Mouse (Mus musculus) kidney, embryonic 15.5 days (tissue): ENCODE measurements around the gene Efr3b. TPM values are rescaled to one million over a fixed set of nuclear protein-coding genes. Genes with fewer than 3 reads are reported as not detected.
A peak's percentile ranks its signal among the peaks of the same experiment; 100 is the strongest.

ENCODE experiments used
- ATAC-seq: fragments of 200-750 bp; cut with Nextera tagmentation; replicated peaks from 2 replicates; pipeline ENCODE4 v1.8.0; 2017; ENCODE audit warnings: moderate TSS enrichment; ENCODE audit not compliant: low FRiP score
- H3K27ac ChIP-seq: fragments of 300-500 bp; sonication (generic); 2 replicates; pipeline ENCODE4 v1.5.1; 2015; ENCODE audit warnings: mild to moderate bottlenecking, inconsistent platforms
- H3K27me3 ChIP-seq: fragments of 300-500 bp; sonication (generic); 2 replicates; pipeline ENCODE4 v1.6.1; 2015; ENCODE audit warnings: inconsistent platforms
- H3K36me3 ChIP-seq: fragments of 300-500 bp; sonication (generic); 2 replicates; pipeline ENCODE4 v1.6.1; 2015; ENCODE audit warnings: inconsistent platforms
- H3K4me1 ChIP-seq: fragments of 300-500 bp; sonication (generic); 2 replicates; pipeline ENCODE4 v1.6.1; 2015; ENCODE audit warnings: inconsistent platforms
- H3K4me2 ChIP-seq: fragments of 300-500 bp; sonication (generic); 2 replicates; pipeline ENCODE4 v1.6.1; 2015; ENCODE audit warnings: moderate library complexity, mild to moderate bottlenecking, inconsistent platforms
- H3K4me3 ChIP-seq: fragments of 300-500 bp; sonication (generic); replicated peaks from 2 replicates; pipeline ENCODE4 v1.5.1; 2015; ENCODE audit warnings: mild to moderate bottlenecking, inconsistent platforms
- H3K9ac ChIP-seq: fragments of 300-500 bp; sonication (generic); 2 replicates; pipeline ENCODE4 v1.6.1; 2015; ENCODE audit warnings: mild to moderate bottlenecking, inconsistent platforms
- H3K9me3 ChIP-seq: fragments of 300-500 bp; sonication (generic); replicated peaks from 2 replicates; pipeline ENCODE4 v1.6.1; 2016; ENCODE audit warnings: inconsistent platforms
- WGBS: fragments of 180-500 bp; shearing (Covaris S2); methylation state at CpG from one replicate; pipeline ENCODE4 v1.1.7; 2015; ENCODE audit warnings: mixed read lengths; 5-methylcytosine and 5-hydroxymethylcytosine counted together
- polyA plus RNA-seq: library from polyadenylated mRNA; unstranded; fragments of >200 nt; fragmentation: Nextera tagmentation; extraction: Ambion mirVana; gene quantifications from 2 replicates; pipeline ENCODE4 v1.2.1, GENCODE M21; 2015

Efr3b gene
- polyA plus RNA-seq, result 3.4 TPM in 2 replicates

- peak; percentile 95 for ATAC-seq
- under 1% methylated on average over 78 of the region's 78 CpGs for WGBS
- Histone ChIP-seq H3K27me3 (peaks cover 20% of the 10 kb centered on the region), H3K9me3 (no peaks in the 10 kb centered on the region), H3K4me1 (peaks cover 17% of the 10 kb centered on the region), H3K27ac (no peak within 1 kb of the TSS), H3K4me2 (peak within 1 kb of the TSS; percentile 99), H3K9ac (peak within 1 kb of the TSS; percentile 51), H3K36me3 (no peaks in the 10 kb centered on the region), H3K4me3 (peak within 1 kb of the TSS; percentile 60)
Measured at GRCm38 (mm10) chr12:4038061-4039041, at the start of gene Efr3b. Gene Efr3b, minus strand, starts transcription at chr12:4038915.

GRCm38 (mm10) chr12:4083441-4083840, 44.7 kb upstream of the Efr3b start:
- no peak for ATAC-seq
- Histone ChIP-seq H3K9ac (no peak overlapping the region), H3K4me3 (peak overlapping the region; percentile 69), H3K4me1 (peaks cover 12% of the 10 kb centered on the region), H3K27me3 (no peaks in the 10 kb centered on the region; the same call in 1 of the 2 replicates), H3K4me2 (peak overlapping the region; percentile 88), H3K36me3 (peaks cover 30% of the 10 kb centered on the region), H3K27ac (no peak overlapping the region; the same call in 1 of the 2 replicates), H3K9me3 (no peaks in the 10 kb centered on the region)
- WGBS, result 64% methylated on average over 8 of the region's 8 CpGs

DNA sequence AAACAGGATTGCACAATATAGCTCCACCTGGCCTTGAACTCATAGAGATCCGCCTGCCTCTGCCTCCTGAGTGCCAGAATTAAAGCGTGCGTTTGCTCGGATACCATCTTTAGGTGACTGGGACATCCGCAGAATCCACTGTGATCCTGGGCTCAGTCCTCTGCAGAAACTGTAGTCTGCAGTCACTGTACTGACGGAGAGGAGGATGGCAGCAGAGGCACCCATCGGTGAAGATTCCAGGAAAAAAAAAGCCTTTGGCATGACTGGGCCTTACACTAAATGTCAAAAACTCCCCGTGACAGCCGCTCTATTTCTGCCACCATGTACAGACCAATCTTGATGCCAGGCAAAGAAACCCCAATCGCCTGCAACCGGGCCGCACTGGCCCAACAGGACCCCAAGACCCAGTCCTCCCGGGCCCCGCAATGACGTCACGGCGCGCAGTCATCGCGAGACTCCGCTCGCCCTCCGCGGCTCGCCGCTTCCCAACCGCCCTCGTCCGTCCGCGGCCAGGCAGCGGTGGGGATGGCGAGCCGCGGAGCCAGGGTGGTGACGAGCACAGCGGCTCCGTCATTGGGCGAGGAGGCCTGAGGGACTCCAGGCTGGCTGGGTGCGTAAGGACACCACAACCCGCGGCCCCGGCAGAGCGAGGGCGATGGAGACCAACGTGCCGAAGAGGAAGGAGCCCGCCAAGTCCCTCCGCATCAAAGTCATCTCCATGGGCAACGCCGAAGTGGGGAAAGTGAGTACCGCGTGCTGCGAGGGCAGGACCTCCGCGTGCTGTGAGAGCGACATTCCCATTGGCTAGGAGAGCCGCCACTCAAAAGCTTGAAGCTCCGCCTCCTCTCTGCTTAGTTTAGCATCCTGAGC, 43.7 kb upstream of the Efr3b start, which contains the start of gene Dnajc27:
Gene Dnajc27, plus strand, starts transcription at position 452 of the 870 bp plus-strand sequence.
- H3K27ac ChIP-seq, result peak within 1 kb of the TSS; percentile 98
- WGBS, result 5% methylated on average over 59 of the region's 59 CpGs
- peak; percentile 98 for ATAC-seq
- H3K4me1 ChIP-seq, result peaks cover 12% of the 10 kb centered on the region
- H3K36me3 ChIP-seq, result peaks cover 20% of the 10 kb centered on the region
- H3K4me2 ChIP-seq, result peak within 1 kb of the TSS; percentile 88
- peaks cover 8% of the 10 kb centered on the region for H3K27me3 ChIP-seq
- H3K9ac ChIP-seq, result peak within 1 kb of the TSS; percentile 63
- peak within 1 kb of the TSS; percentile 69 for H3K4me3 ChIP-seq
- no peaks in the 10 kb centered on the region for H3K9me3 ChIP-seq

DNA sequence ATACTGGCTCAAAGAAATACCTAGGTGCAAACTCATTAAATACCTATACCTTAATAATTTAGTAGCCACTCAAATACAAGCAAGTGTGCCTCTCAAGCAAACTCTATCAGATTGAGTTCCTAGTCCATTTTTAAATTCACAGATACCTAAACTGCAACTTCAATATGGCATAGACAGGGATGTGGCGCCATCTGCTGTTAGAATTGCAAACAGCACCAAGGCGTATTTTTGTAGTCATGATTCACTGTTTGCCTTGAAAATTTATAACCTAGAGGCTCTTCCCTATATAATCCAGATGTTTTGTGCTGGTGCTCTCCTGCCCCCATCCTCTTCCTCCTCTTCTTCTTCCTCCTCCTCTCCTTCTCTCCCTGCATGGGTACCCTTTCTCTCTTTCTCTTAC, 41.6 kb upstream of the Efr3b start:
- Histone ChIP-seq H3K4me1 (peaks cover 12% of the 10 kb centered on the region), H3K36me3 (no peaks in the 10 kb centered on the region), H3K4me2 (no peak overlapping the region), H3K4me3 (no peak overlapping the region), H3K27ac (no peak overlapping the region), H3K27me3 (peaks cover 8% of the 10 kb centered on the region), H3K9ac (no peak overlapping the region), H3K9me3 (no peaks in the 10 kb centered on the region)
- 0% methylated on average over 2 of the region's 2 CpGs for WGBS
- ATAC-seq, result no peak

DNA sequence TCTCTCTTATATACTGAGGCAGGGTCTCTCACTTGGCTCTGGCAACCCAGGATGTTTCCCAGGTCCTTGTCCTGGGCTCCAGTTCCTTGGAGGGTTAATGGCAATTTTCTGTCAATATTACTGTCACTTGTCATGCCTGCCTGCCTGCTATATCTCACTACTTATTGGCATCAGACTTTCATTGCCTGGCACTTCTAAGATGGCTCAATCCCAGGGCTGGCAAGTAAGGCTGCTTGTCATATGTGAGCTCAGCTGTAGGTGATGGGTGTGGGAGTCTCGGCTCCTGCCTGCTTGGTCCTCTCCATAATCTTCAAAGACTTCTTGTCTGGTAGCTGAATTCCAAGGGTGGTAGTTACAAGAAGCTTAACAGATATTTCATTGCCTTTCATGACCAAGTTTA, 39.4 kb upstream of the Efr3b start:
- 48% methylated on average over 1 of the region's 1 CpGs for WGBS
- H3K9ac ChIP-seq, result no peak overlapping the region
- no peaks in the 10 kb centered on the region for H3K9me3 ChIP-seq
- H3K27ac ChIP-seq, result no peak overlapping the region
- no peak overlapping the region for H3K4me2 ChIP-seq
- no peaks in the 10 kb centered on the region for H3K36me3 ChIP-seq
- no peak for ATAC-seq
- no peak overlapping the region for H3K4me3 ChIP-seq
- peaks cover 8% of the 10 kb centered on the region for H3K27me3 ChIP-seq
- peaks cover 5% of the 10 kb centered on the region for H3K4me1 ChIP-seq

- no peak overlapping the region for H3K27ac ChIP-seq
- H3K36me3 ChIP-seq, result no peaks in the 10 kb centered on the region
- no peak for ATAC-seq
- no peaks in the 10 kb centered on the region for H3K9me3 ChIP-seq
- H3K4me3 ChIP-seq, result no peak overlapping the region
- no peak overlapping the region for H3K9ac ChIP-seq
- peaks cover 8% of the 10 kb centered on the region for H3K27me3 ChIP-seq
- H3K4me2 ChIP-seq, result no peak overlapping the region
- H3K4me1 ChIP-seq, result no peaks in the 10 kb centered on the region
Measured at GRCm38 (mm10) chr12:4076383-4076782, 37.7 kb upstream of the Efr3b start.

DNA sequence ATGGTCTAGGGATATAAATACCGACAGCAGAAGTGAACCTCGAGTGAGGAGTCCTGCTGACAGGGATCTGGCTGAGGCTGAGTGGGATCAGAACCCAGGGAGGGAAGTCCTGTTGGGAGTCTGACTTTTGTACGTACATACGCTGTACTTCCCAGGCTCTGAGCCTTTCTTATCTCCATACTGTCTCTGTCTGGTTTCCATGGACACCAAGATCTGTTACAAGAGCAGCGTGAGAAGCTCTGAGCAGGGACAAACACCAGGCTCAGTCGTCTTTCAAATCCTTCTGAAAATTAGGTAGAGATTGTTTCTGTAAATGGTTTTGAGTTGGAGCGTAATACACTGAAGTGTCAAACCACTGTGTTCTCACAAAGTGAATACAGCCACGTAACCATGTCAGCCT, 36.7 kb upstream of the Efr3b start:
- Histone ChIP-seq H3K4me3 (no peak overlapping the region), H3K9ac (no peak overlapping the region), H3K9me3 (no peaks in the 10 kb centered on the region), H3K27me3 (peaks cover 8% of the 10 kb centered on the region), H3K4me1 (no peaks in the 10 kb centered on the region), H3K36me3 (no peaks in the 10 kb centered on the region), H3K4me2 (no peak overlapping the region), H3K27ac (no peak overlapping the region)
- WGBS, result 72% methylated on average over 8 of the region's 8 CpGs
- ATAC-seq, result no peak

GRCm38 (mm10) chr12:4071671-4072070, 33.0 kb upstream of the Efr3b start:
- WGBS, result 74% methylated on average over 9 of the region's 9 CpGs
- Histone ChIP-seq H3K4me2 (no peak overlapping the region), H3K9me3 (no peaks in the 10 kb centered on the region), H3K27ac (no peak overlapping the region), H3K4me3 (no peak overlapping the region), H3K36me3 (no peaks in the 10 kb centered on the region), H3K4me1 (no peaks in the 10 kb centered on the region), H3K9ac (no peak overlapping the region), H3K27me3 (no peaks in the 10 kb centered on the region)
- ATAC-seq, result no peak

DNA sequence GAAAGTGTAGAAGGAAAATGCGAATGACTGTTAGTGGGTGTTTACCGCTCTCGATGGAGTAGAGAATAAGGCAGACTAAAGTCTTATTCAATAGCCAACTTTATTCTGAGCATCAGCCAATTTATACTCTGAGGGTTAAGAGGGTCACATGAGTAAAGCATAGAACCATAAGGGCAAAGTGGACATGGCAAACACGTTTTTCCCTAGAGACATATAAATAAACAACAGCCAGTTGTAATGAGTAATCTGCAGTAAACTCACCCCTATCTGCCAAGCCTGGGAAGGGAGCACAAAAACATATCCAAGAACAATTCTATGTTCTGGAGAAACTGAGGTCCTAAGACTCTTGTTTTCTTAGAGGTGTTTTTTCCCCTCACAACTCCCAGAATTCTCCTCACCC, 29.8 kb upstream of the Efr3b start:
- no peak for ATAC-seq
- WGBS, result 75% methylated on average over 4 of the region's 4 CpGs
- Histone ChIP-seq H3K9ac (no peak overlapping the region), H3K27me3 (no peaks in the 10 kb centered on the region), H3K36me3 (no peaks in the 10 kb centered on the region), H3K9me3 (no peaks in the 10 kb centered on the region), H3K4me1 (no peaks in the 10 kb centered on the region), H3K4me2 (no peak overlapping the region), H3K4me3 (no peak overlapping the region), H3K27ac (no peak overlapping the region)

DNA sequence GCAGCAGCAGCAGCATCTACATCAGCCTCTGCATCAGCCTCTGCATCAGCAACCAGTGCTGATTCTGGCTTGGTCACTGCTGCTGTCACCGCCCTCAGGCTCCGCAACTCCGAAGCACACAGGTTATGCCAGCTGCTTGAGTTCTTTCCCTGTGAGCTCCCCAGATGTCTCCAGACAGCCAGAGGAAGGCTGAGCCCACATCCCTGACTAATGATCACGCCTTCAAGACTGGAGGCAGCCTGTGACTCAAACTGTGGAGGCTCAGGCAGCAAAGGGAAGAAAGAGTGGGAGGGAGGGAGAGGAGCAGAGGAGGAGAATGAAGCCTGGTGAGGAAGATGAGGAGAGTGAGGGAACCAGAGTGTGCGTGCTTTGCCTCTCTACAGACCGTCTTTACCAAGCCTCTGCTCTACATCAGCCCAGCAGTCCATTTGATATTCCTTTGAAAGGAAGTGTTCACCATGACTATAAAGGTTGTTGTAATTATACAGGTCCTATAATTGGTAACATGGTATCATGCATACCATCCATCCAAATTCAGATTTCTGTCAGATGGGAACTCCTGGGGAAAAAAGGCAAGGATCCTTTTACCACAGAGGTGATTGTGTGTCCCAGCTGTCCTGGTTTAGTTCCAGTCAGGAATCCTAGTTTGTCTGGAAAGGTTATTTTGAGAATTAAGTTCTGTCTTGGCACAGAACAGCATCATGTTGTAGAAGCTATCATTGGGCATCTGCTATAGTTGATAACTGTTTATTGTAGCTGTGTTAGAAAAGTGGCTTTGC, 28.2 kb upstream of the Efr3b start:
- WGBS, result 67% methylated on average over 6 of the region's 6 CpGs
- H3K9ac ChIP-seq, result no peak overlapping the region

DNA sequence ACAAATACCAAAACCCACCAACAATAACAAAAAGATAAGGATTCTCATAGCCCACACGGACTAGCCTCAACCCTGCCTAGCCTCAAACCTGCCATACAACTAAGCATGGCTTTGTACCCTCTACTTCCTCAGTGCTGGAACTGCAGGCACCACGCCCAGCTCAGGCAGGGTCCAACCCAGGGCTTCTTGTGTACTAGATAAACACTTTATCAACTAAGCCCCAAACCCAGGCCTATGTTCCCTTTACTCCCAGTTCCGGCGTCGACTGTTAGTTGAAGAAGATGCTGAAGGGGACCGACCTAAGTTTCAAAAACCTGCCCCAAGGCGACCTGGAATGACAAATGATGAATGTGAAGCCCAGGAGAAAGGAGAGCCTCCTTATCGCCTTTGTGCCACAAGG, 27.2 kb upstream of the Efr3b start:
- H3K4me3 ChIP-seq, result no peak overlapping the region
- H3K27me3 ChIP-seq, result no peaks in the 10 kb centered on the region
- no peaks in the 10 kb centered on the region for H3K4me1 ChIP-seq
- no peak overlapping the region for H3K27ac ChIP-seq
- no peak for ATAC-seq
- no peaks in the 10 kb centered on the region for H3K9me3 ChIP-seq
- H3K4me2 ChIP-seq, result no peak overlapping the region
- H3K36me3 ChIP-seq, result no peaks in the 10 kb centered on the region
- WGBS, result 71% methylated on average over 8 of the region's 8 CpGs
- no peak overlapping the region for H3K9ac ChIP-seq

More for the DNA sequence above, 28.2 kb upstream of the Efr3b start:
- H3K4me1 ChIP-seq, result no peaks in the 10 kb centered on the region
- no peak for ATAC-seq
- H3K36me3 ChIP-seq, result no peaks in the 10 kb centered on the region
- no peak overlapping the region for H3K27ac ChIP-seq
- H3K4me2 ChIP-seq, result no peak overlapping the region
- H3K9me3 ChIP-seq, result no peaks in the 10 kb centered on the region
- H3K4me3 ChIP-seq, result no peak overlapping the region
- H3K27me3 ChIP-seq, result no peaks in the 10 kb centered on the region
